In genomic region chr7:56597952-56598595, GRCm38 (mm10) we compare ENCODE assay signal across 25 mouse cellular contexts.
DNase-seq lines count a peak whose midpoint lies in the region; ATAC-seq and TF ChIP-seq lines count a peak whose summit lies in the region.
"Had no signal": no experiment of that assay in that cellular context is flagged by ENCODE, and none has a peak within 500 bp of the region (broad histone marks: within the 10 kb centered on the region; RNA-seq: fewer than 3 reads in every experiment).

No protein-coding gene starts in this region.

- no peaks in the 10 kb centered on the region for H3K4me1 ChIP-seq in forebrain, embryonic 14.5 days (ENCODE audit: control insufficient read depth, insufficient read depth, low read length)
- H3K4me1 ChIP-seq in forebrain, embryonic 15.5 days: no peaks in the 10 kb centered on the region
- no peaks in the 10 kb centered on the region for H3K4me1 ChIP-seq in limb, embryonic 14.5 days (ENCODE audit: control insufficient read depth, insufficient read depth, low read length)
- H3K4me1 ChIP-seq in limb, embryonic 10.5 days: no peaks in the 10 kb centered on the region
- H3K4me1 ChIP-seq: embryonic facial prominence, embryonic 12.5 days; forebrain, embryonic 13.5 days; intestine, embryonic 15.5 days had no signal

- no peaks in the 10 kb centered on the region for H3K36me3 ChIP-seq in forebrain, embryonic 14.5 days (ENCODE audit: control insufficient read depth, insufficient read depth, low read length)
- H3K36me3 ChIP-seq in forebrain, embryonic 15.5 days: no peaks in the 10 kb centered on the region
- H3K36me3 ChIP-seq in limb, embryonic 14.5 days (ENCODE audit: control insufficient read depth, insufficient read depth, low read length): no peaks in the 10 kb centered on the region
- no peaks in the 10 kb centered on the region for H3K36me3 ChIP-seq in limb, embryonic 10.5 days
- H3K36me3 ChIP-seq: embryonic facial prominence, embryonic 12.5 days; G1E; heart, embryonic 10.5 days; intestine, embryonic 15.5 days; midbrain, embryonic 12.5 days had no signal

- peak; percentile 7 for DNase-seq in forebrain, embryonic 14.5 days (ENCODE audit: low spot score)
- DNase-seq in limb, embryonic 14.5 days (ENCODE audit: low spot score): peak; percentile 7
- no peak for DNase-seq in limb, embryonic 10.5 days (ENCODE audit: low spot score)
- peak; percentile 13 for DNase-seq in brain, embryonic 14.5 days (ENCODE audit: low read depth)
- peak; percentile 65 for DNase-seq in mesoderm, embryonic 11.5 days (ENCODE audit: low read depth, low spot score)
- no peak for DNase-seq in cerebellum, adult 9-10 months
- no peak for DNase-seq in cerebellum, postnatal 10 days
- DNase-seq: B cell, adult 2 months; cerebellum, adult 11-12 months; liver; right cerebral cortex, postnatal 14 days; thymus, adult 2 months; thymus, postnatal 4 days had no signal

- no peak for TF ChIP-seq POLR2A in limb, embryonic 14.5 days (IDR thresholded peaks at IDR 0.05; ENCODE audit: borderline replicate concordance, extremely low read depth, insufficient read depth, insufficient read length)
- no peak for TF ChIP-seq POLR2A in brain, embryonic 14.5 days (IDR thresholded peaks at IDR 0.05; ENCODE audit: borderline replicate concordance, extremely low read depth, insufficient read depth, insufficient read length, poor library complexity, severe bottlenecking)

- no peaks in the 10 kb centered on the region for H3K9me3 ChIP-seq in forebrain, embryonic 14.5 days (replicated peaks; ENCODE audit: control insufficient read depth, low read length)
- no peaks in the 10 kb centered on the region for H3K9me3 ChIP-seq in forebrain, embryonic 15.5 days
- H3K9me3 ChIP-seq in limb, embryonic 14.5 days (ENCODE audit: control insufficient read depth, low read length): no peaks in the 10 kb centered on the region
- H3K9me3 ChIP-seq in limb, embryonic 10.5 days (replicated peaks): no peaks in the 10 kb centered on the region
- H3K9me3 ChIP-seq: embryonic facial prominence, embryonic 12.5 days; forebrain, embryonic 13.5 days; G1E; heart, embryonic 10.5 days; intestine, embryonic 15.5 days; midbrain, embryonic 12.5 days had no signal

- no peak overlapping the region for H3K27ac ChIP-seq in forebrain, embryonic 14.5 days (ENCODE audit: low read depth, low read length)
- H3K27ac ChIP-seq in forebrain, embryonic 15.5 days (replicated peaks): no peak overlapping the region
- H3K27ac ChIP-seq in limb, embryonic 14.5 days (replicated peaks; ENCODE audit: low read depth, low read length): no peak overlapping the region
- H3K27ac ChIP-seq in limb, embryonic 10.5 days: no peak overlapping the region
- H3K27ac ChIP-seq: embryonic facial prominence, embryonic 12.5 days; forebrain, embryonic 13.5 days; heart, embryonic 10.5 days; intestine, embryonic 15.5 days; left cerebral cortex, adult 2 months; midbrain, embryonic 12.5 days; stomach, postnatal 0 days had no signal

- H3K27me3 ChIP-seq in forebrain, embryonic 14.5 days (replicated peaks; ENCODE audit: control insufficient read depth, insufficient read depth, low read length): no peaks in the 10 kb centered on the region
- H3K27me3 ChIP-seq in forebrain, embryonic 15.5 days: no peaks in the 10 kb centered on the region
- no peaks in the 10 kb centered on the region for H3K27me3 ChIP-seq in limb, embryonic 14.5 days (ENCODE audit: control insufficient read depth, insufficient read depth, low read length)
- H3K27me3 ChIP-seq in limb, embryonic 10.5 days (ENCODE audit: low read depth, poor library complexity, severe bottlenecking): no peaks in the 10 kb centered on the region
- H3K27me3 ChIP-seq: CH12.LX; embryonic facial prominence, embryonic 12.5 days; forebrain, embryonic 13.5 days; intestine, embryonic 15.5 days; midbrain, embryonic 12.5 days; Patski had no signal

- no peak overlapping the region for H3K4me3 ChIP-seq in forebrain, embryonic 14.5 days (ENCODE audit: low read depth, low read length)
- H3K4me3 ChIP-seq in forebrain, embryonic 15.5 days: no peak overlapping the region
- no peak overlapping the region for H3K4me3 ChIP-seq in limb, embryonic 14.5 days (replicated peaks; ENCODE audit: low read length)
- no peak overlapping the region for H3K4me3 ChIP-seq in limb, embryonic 10.5 days
- H3K4me3 ChIP-seq: embryonic facial prominence, embryonic 12.5 days; forebrain, embryonic 13.5 days; heart, embryonic 10.5 days; intestine, embryonic 15.5 days; left cerebral cortex, adult 2 months; midbrain, embryonic 12.5 days had no signal

- TF ChIP-seq CTCF in brain, embryonic 14.5 days (IDR thresholded peaks at IDR 0.05; ENCODE audit: borderline replicate concordance, extremely low read depth, insufficient read depth, insufficient read length): no peak

- H3K4me2 ChIP-seq in forebrain, embryonic 14.5 days (ENCODE audit: low read length): no peak overlapping the region
- H3K4me2 ChIP-seq in forebrain, embryonic 15.5 days (replicated peaks): no peak overlapping the region
- H3K4me2 ChIP-seq in limb, embryonic 14.5 days (replicated peaks; ENCODE audit: low read depth, low read length, severe bottlenecking): no peak overlapping the region
- H3K4me2 ChIP-seq: embryonic facial prominence, embryonic 12.5 days; forebrain, embryonic 13.5 days; intestine, embryonic 15.5 days; midbrain, embryonic 12.5 days had no signal

- 63% methylated on average over 4 of the region's 4 CpGs for WGBS in forebrain, embryonic 14.5 days
- 61% methylated on average over 4 of the region's 4 CpGs for WGBS in forebrain, embryonic 15.5 days
- 64% methylated on average over 4 of the region's 4 CpGs for WGBS in limb, embryonic 14.5 days
- 61% methylated on average over 4 of the region's 4 CpGs for WGBS in limb, embryonic 10.5 days

- no peak for ATAC-seq in forebrain, embryonic 14.5 days
- no peak for ATAC-seq in forebrain, embryonic 15.5 days (replicated peaks)
- no peak for ATAC-seq in limb, embryonic 14.5 days (ENCODE audit: low FRiP score, low read depth)
- ATAC-seq: forebrain, embryonic 13.5 days; intestine, embryonic 15.5 days; lung, postnatal 0 days; Patski had no signal

- H3K9ac ChIP-seq in forebrain, embryonic 14.5 days (ENCODE audit: low read length): no peak overlapping the region
- no peak overlapping the region for H3K9ac ChIP-seq in forebrain, embryonic 15.5 days (replicated peaks)
- H3K9ac ChIP-seq in limb, embryonic 14.5 days (ENCODE audit: low read depth, low read length, severe bottlenecking): no peak overlapping the region
- H3K9ac ChIP-seq: embryonic facial prominence, embryonic 12.5 days; forebrain, embryonic 13.5 days; intestine, embryonic 15.5 days; midbrain, embryonic 12.5 days had no signal

Comparison
In these comparisons a context has a peak if more than half of its experiments do, and no peak if none do; other contexts are left out.
1. DNase-seq: peak in forebrain, embryonic 14.5 days (single experiment), limb, embryonic 14.5 days (single experiment), brain, embryonic 14.5 days (single experiment) and mesoderm, embryonic 11.5 days (single experiment); none in limb, embryonic 10.5 days (single experiment), cerebellum, adult 9-10 months (single experiment) and cerebellum, postnatal 10 days (0 of 2).